Mouse (Mus musculus) forebrain, embryonic 13.5 days (tissue): ENCODE results near the gene Il2ra. TPM values are rescaled to one million over a fixed set of nuclear protein-coding genes. Genes with fewer than 3 reads are reported as not detected.

Experiments
- ATAC-seq: fragments of 200-750 bp; cut with Nextera tagmentation; 2 replicates; pipeline ENCODE4 v1.8.0; 2017
- H3K27ac ChIP-seq: fragments of 300-500 bp; sonication (generic); 2 replicates; pipeline ENCODE4 v1.5.1; 2015; ENCODE audit warnings: inconsistent platforms, mild to moderate bottlenecking, moderate library complexity
- H3K27me3 ChIP-seq: fragments of 300-500 bp; sonication (generic); 2 replicates; pipeline ENCODE4 v1.6.1; 2015; ENCODE audit warnings: mild to moderate bottlenecking, inconsistent platforms
- H3K36me3 ChIP-seq: fragments of 300-500 bp; sonication (generic); 2 replicates; pipeline ENCODE4 v1.6.1; 2015; ENCODE audit warnings: mild to moderate bottlenecking, inconsistent platforms; ENCODE audit not compliant: poor library complexity, severe bottlenecking
- H3K4me1 ChIP-seq: fragments of 300-500 bp; sonication (generic); 2 replicates; pipeline ENCODE4 v1.6.1; 2015; ENCODE audit warnings: inconsistent platforms
- H3K4me2 ChIP-seq: fragments of 300-500 bp; sonication (generic); 2 replicates; pipeline ENCODE4 v1.6.1; 2015; ENCODE audit warnings: inconsistent platforms, mild to moderate bottlenecking, moderate library complexity
- H3K4me3 ChIP-seq: fragments of 300-500 bp; sonication (generic); 2 replicates; pipeline ENCODE4 v1.5.1; 2015; ENCODE audit warnings: mild to moderate bottlenecking, inconsistent platforms
- H3K9ac ChIP-seq: fragments of 300-500 bp; sonication (generic); 2 replicates; pipeline ENCODE4 v1.6.1; 2015; ENCODE audit warnings: mild to moderate bottlenecking, inconsistent platforms
- H3K9me3 ChIP-seq: fragments of 300-500 bp; sonication (generic); replicated peaks from 2 replicates; pipeline ENCODE4 v1.6.1; 2016; ENCODE audit warnings: inconsistent platforms
- WGBS: fragments of 180-500 bp; shearing (Covaris S2); methylation state at CpG from one replicate; pipeline ENCODE4 v1.1.7; 2015; 5-methylcytosine and 5-hydroxymethylcytosine counted together
- polyA plus RNA-seq: library from polyadenylated mRNA; unstranded; fragments of >200 nt; fragmentation: Nextera tagmentation; extraction: Ambion mirVana; gene quantifications from 2 replicates; pipeline ENCODE4 v1.2.1, GENCODE M21; 2015

The Il2ra gene
- polyA plus RNA-seq, 1 experiment from 2014 or later = not detected

DNA sequence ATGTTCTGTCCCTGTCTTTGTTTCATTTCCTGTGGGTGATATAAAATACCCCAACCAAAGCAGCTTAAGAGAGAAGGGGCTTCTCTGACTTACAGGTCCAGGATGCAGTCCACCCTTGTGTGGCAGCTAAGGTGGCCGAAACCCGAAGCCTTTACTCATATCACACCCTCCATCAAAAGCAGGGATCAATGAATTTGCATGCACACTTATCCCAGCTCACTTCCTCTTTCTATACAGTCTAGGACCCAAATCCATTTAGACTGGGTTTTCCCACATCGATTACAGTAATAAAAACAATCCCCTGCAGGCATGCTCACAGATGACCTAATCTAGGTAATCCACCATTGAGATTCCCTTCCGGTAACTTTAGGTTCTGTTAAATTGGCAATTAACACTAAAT lies 43.9 kb downstream of the Il2ra start:
- Histone ChIP-seq H3K27me3 (no peaks in the 10 kb centered on the region), H3K9me3 (no peaks in the 10 kb centered on the region), H3K27ac (no peak overlapping the region), H3K4me2 (no peak overlapping the region), H3K4me1 (no peaks in the 10 kb centered on the region), H3K4me3 (no peak overlapping the region), H3K36me3 (no peaks in the 10 kb centered on the region), H3K9ac (no peak overlapping the region)
- WGBS = 87% methylated on average over 4 of the region's 4 CpGs
- no peak for ATAC-seq

DNA sequence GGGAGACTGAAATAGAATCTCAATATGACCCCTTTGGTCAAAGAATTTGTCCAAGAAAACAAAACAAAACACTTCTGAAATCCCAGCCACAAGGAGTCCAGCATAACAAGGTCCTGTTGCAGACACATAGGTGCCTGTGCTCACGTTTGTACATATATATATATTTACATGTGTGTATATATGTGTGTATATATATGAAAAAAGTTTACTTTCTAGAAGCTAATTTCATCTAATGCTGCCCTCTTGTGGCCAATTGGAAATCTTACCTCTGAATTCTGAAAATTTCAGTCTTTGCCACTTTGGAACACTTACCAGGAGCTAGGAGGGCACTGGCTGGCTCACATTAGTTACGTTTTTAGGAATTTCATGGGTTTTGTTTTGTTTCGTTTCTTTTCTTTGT lies 44.8 kb downstream of the Il2ra start:
- Histone ChIP-seq H3K27ac (no peak overlapping the region), H3K27me3 (no peaks in the 10 kb centered on the region), H3K4me3 (no peak overlapping the region), H3K4me2 (no peak overlapping the region), H3K4me1 (no peaks in the 10 kb centered on the region), H3K36me3 (no peaks in the 10 kb centered on the region), H3K9me3 (no peaks in the 10 kb centered on the region), H3K9ac (no peak overlapping the region)
- no peak for ATAC-seq
- WGBS = 33% methylated on average over 3 of the region's 3 CpGs

DNA sequence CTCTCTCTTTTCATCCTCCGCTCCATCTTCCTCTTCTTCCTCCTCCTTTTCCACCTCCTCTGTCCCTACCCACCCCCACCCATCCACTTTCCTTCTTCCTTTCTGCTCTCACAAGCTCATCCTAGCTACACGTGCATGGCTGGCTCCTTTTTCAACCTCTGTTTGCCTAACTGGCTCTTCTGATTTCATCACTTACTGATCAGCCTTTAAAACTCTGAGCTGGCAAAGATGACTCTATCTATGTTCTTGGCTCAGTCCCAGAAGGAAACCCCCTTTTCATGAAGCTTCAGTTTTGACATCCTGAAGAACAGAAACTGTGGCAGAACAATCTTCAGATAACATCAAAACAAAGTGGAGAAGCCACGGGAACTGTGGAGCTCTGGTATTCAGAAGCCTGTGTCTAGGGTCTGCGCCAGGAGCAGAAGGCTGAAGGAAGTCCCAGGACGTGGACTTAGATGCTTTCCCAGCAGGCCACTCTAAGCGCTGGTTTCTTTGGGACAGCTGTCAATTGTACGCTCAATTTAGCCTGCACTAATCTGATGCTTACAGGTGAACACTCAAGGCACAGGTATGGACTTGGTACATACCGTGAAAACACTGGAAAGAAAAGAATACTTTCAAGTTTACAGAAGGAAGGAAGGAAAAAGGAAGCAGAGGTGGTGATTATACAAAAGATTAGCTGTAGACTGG lies 47.7 kb downstream of the Il2ra start:
- Histone ChIP-seq H3K9ac (no peak overlapping the region), H3K36me3 (no peaks in the 10 kb centered on the region), H3K4me3 (no peak overlapping the region), H3K4me1 (no peaks in the 10 kb centered on the region), H3K4me2 (no peak overlapping the region), H3K27ac (no peak overlapping the region), H3K27me3 (no peaks in the 10 kb centered on the region), H3K9me3 (no peaks in the 10 kb centered on the region)
- ATAC-seq = no peak
- 70% methylated on average over 8 of the region's 8 CpGs for WGBS

DNA sequence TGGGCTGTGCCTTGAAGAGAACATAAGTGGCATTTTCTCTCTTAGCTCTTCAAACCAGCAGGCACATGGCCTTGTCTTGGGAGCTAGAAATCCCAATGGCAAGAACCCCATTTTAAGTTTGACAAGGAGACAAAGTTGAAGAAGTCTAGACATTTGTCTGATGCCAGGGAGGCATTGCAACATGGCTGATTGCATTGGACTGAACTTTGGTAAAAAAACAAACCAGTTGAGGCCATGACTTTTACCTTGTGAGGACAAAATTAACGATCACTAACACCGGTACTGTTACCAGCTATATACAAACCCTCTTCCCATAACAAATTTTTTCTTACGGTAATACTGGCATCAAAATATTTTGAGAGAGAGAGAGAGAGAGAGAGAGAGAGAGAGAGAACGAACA lies 50.7 kb downstream of the Il2ra start:
- Histone ChIP-seq H3K9me3 (no peaks in the 10 kb centered on the region), H3K4me3 (no peak overlapping the region), H3K36me3 (no peaks in the 10 kb centered on the region), H3K4me1 (no peaks in the 10 kb centered on the region), H3K27me3 (no peaks in the 10 kb centered on the region), H3K4me2 (no peak overlapping the region), H3K9ac (no peak overlapping the region), H3K27ac (no peak overlapping the region)
- WGBS = 90% methylated on average over 4 of the region's 4 CpGs
- ATAC-seq = no peak

DNA sequence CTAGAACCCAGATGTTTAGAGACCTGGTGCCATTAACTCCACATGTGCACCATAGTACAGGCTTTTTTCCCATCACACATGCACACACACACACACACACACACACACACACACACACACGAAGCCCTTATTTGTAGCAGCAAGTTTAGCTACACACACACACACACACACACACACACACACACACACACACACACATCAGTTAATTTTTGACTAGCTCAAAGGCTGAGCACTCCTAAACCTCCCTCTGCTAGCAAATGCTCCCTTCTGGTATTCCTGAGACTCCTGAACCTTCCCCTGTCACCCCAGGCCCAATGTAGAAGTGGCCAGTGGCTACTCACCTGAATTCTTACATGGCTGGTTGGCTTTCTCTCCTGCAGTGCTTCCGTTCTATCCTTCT lies 51.5 kb downstream of the Il2ra start:
- Histone ChIP-seq H3K9me3 (no peaks in the 10 kb centered on the region), H3K4me1 (no peaks in the 10 kb centered on the region), H3K9ac (no peak overlapping the region), H3K4me2 (no peak overlapping the region), H3K36me3 (no peaks in the 10 kb centered on the region), H3K27ac (no peak overlapping the region), H3K4me3 (no peak overlapping the region), H3K27me3 (no peaks in the 10 kb centered on the region)
- no peak for ATAC-seq
- 84% methylated on average over 2 of the region's 2 CpGs for WGBS

GRCm38 (mm10) chr2:11695867-11696266 lies 53.3 kb downstream of the Il2ra start:
- ATAC-seq = no peak
- no peaks in the 10 kb centered on the region for H3K4me1 ChIP-seq
- 65% methylated on average over 2 of the region's 2 CpGs for WGBS
- no peak overlapping the region for H3K27ac ChIP-seq
- H3K4me3 ChIP-seq = no peak overlapping the region
- H3K9me3 ChIP-seq = no peaks in the 10 kb centered on the region
- no peaks in the 10 kb centered on the region for H3K27me3 ChIP-seq
- no peak overlapping the region for H3K9ac ChIP-seq
- H3K4me2 ChIP-seq = no peak overlapping the region
- H3K36me3 ChIP-seq = no peaks in the 10 kb centered on the region

- Histone ChIP-seq H3K36me3 (no peaks in the 10 kb centered on the region), H3K4me2 (no peak overlapping the region), H3K9me3 (no peaks in the 10 kb centered on the region), H3K4me3 (no peak overlapping the region), H3K27me3 (peaks cover 2% of the 10 kb centered on the region; the same call in 1 of the 2 replicates), H3K4me1 (no peaks in the 10 kb centered on the region), H3K27ac (no peak overlapping the region), H3K9ac (no peak overlapping the region)
- 66% methylated on average over 5 of the region's 5 CpGs for WGBS
- ATAC-seq = no peak
Observed at GRCm38 (mm10) chr2:11698994-11699393, 56.4 kb downstream of the Il2ra start.

GRCm38 (mm10) chr2:11699905-11700304 lies 57.3 kb downstream of the Il2ra start:
- H3K36me3 ChIP-seq = no peaks in the 10 kb centered on the region
- 85% methylated on average over 2 of the region's 2 CpGs for WGBS
- ATAC-seq = no peak
- no peak overlapping the region for H3K27ac ChIP-seq
- H3K27me3 ChIP-seq = peaks cover 11% of the 10 kb centered on the region; the same call in 1 of the 2 replicates
- no peak overlapping the region for H3K4me3 ChIP-seq
- no peak overlapping the region for H3K4me2 ChIP-seq
- no peaks in the 10 kb centered on the region for H3K4me1 ChIP-seq
- H3K9ac ChIP-seq = no peak overlapping the region
- no peaks in the 10 kb centered on the region for H3K9me3 ChIP-seq

DNA sequence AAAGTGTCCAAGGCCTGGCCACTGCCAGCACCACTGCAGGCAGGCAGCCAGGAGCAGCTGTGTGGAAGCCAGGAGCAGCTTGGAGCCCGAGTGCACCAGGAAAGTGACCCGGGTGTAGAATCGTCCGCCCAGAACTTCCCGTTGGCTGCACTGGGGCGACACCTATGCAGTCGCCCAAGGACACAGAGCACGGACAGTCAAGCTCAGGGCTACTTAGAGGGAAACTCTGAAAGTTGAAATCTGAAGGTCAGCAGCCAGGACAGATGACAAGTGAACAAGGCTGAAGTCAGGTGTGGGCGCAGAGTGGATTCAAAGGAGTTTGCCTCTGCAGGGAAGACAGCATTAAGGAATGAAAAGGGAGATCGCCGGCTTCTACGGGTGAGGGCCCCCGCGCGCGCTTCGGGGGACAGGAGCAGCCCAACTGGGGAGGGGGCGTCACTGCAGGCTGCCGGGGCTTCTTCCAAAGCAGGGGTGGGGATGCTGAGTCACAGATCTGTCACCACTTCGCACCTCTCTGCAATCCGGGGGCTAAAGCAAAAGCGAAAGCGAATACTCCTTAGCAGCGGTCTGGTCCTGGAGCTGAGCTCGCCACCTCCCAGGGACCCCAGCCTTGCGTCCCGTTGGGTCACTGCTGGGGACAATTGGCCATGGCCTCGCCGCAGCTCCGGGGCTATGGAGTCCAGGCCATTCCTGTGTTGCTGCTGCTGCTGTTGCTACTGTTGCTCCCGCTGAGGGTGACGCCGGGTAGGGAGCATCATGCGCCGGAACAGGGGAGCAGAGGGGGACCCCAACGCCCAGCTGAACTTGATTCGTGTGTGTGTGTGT lies 62.8 kb downstream of the Il2ra start, which contains the start of gene Il15ra:
Gene Il15ra (plus strand): TSS at position 90 of the 825 bp plus-strand sequence.
- H3K4me1 ChIP-seq = peaks cover 17% of the 10 kb centered on the region

DNA sequence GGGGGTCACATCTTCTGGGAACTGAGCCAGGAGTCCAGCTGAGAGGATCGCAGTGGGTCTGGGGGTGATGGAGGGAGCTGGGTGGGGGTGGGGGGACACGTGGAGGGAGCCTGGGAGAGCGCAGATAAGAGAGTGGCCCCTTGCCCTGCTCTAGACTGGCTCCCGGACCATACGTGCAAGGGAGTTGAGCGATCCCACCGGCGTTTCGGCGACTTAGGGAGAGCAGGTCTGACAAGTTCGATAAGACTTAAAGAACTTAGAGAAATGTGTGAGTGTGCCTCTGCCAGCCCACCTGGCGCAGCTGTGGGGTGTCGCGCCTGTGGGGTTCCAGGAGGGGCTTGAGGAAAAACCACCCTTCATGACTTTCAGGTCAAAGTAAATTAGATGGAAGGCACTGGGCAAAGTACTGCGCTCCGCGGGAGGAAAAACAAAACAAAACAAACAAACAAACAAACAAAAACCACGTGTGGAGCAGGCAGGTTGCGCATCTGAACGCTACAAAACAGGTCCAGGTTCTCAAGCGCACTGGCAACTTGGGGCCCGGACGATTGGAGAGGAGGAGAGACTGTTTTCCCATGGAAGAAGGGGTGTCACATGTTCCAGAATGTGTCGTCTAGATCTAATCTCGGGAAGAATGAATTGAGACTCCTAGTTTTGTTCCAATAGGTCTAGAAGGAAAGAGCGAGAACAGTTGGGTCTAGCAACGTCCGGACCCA lies 63.6 kb downstream of the Il2ra start:
- peaks cover 46% of the 10 kb centered on the region for H3K27me3 ChIP-seq

More for the DNA sequence above, 62.8 kb downstream of the Il2ra start, which contains the start of gene Il15ra:
- WGBS = under 1% methylated on average over 37 of the region's 37 CpGs
- Histone ChIP-seq H3K27ac (no peak within 1 kb of the TSS), H3K9me3 (no peaks in the 10 kb centered on the region), H3K4me3 (peak within 1 kb of the TSS; percentile 61), H3K36me3 (no peaks in the 10 kb centered on the region), H3K9ac (peak within 1 kb of the TSS; percentile 68), H3K27me3 (peaks cover 46% of the 10 kb centered on the region), H3K4me2 (peak within 1 kb of the TSS; percentile 99)
- ATAC-seq = peak; percentile 73

GRCm38 (mm10) chr2:11706746-11707065 lies 64.1 kb downstream of the Il2ra start:
- Histone ChIP-seq H3K4me3 (peak overlapping the region; percentile 61), H3K9ac (no peak overlapping the region), H3K4me1 (peaks cover 17% of the 10 kb centered on the region), H3K27me3 (peaks cover 46% of the 10 kb centered on the region), H3K4me2 (peak overlapping the region; percentile 99), H3K36me3 (no peaks in the 10 kb centered on the region), H3K9me3 (no peaks in the 10 kb centered on the region), H3K27ac (no peak overlapping the region)
- no peak for ATAC-seq
- WGBS = 29% methylated on average over 6 of the region's 6 CpGs

More for the DNA sequence above, 63.6 kb downstream of the Il2ra start:
- Histone ChIP-seq H3K4me3 (peak overlapping the region; percentile 61), H3K9ac (peak overlapping the region; percentile 68), H3K4me1 (peaks cover 17% of the 10 kb centered on the region), H3K36me3 (no peaks in the 10 kb centered on the region), H3K27ac (no peak overlapping the region), H3K4me2 (peak overlapping the region; percentile 99), H3K9me3 (no peaks in the 10 kb centered on the region)
- ATAC-seq = peak; percentile 71
- 3% methylated on average over 28 of the region's 28 CpGs for WGBS

- WGBS = 82% methylated on average over 5 of the region's 5 CpGs
- Histone ChIP-seq H3K27ac (no peak overlapping the region), H3K4me3 (no peak overlapping the region), H3K27me3 (peaks cover 46% of the 10 kb centered on the region), H3K4me1 (peaks cover 17% of the 10 kb centered on the region), H3K9ac (no peak overlapping the region), H3K4me2 (no peak overlapping the region), H3K36me3 (no peaks in the 10 kb centered on the region), H3K9me3 (no peaks in the 10 kb centered on the region)
- ATAC-seq = no peak
Observed at GRCm38 (mm10) chr2:11708538-11708937, 65.9 kb downstream of the Il2ra start.
